ENCODE assay signal across 18 mouse cellular contexts in genomic region chr8:41600255-41600654, GRCm38 (mm10).
"Had no signal": no experiment of that assay in that cellular context is flagged by ENCODE, and none has a peak within 500 bp of the region (broad histone marks: within the 10 kb centered on the region; RNA-seq: fewer than 3 reads in every experiment).

No protein-coding gene starts in this region.

- ATAC-seq: liver, postnatal 0 days; lung, postnatal 0 days; midbrain, embryonic 16.5 days had no signal

- H3K36me3 ChIP-seq: lung, embryonic 15.5 days; midbrain, embryonic 10.5 days; midbrain, embryonic 12.5 days; neural tube, embryonic 13.5 days; neural tube, embryonic 15.5 days had no signal

- H3K27ac ChIP-seq: lung, embryonic 15.5 days; macrophage; midbrain, embryonic 10.5 days; midbrain, embryonic 12.5 days; neural tube, embryonic 13.5 days; neural tube, embryonic 15.5 days had no signal

- H3K27me3 ChIP-seq: lung, embryonic 15.5 days; midbrain, embryonic 12.5 days; neural tube, embryonic 13.5 days; neural tube, embryonic 15.5 days had no signal

- DNase-seq: liver, postnatal 0 days; lung, adult 2 months; lung, postnatal 14 days; lung, postnatal 36 days; midbrain, embryonic 14.5 days; right cerebral cortex, postnatal 14 days; thymus, adult 18-20 months; thymus, postnatal 14 days; thymus, postnatal 36 days had no signal

- H3K4me1 ChIP-seq: lung, embryonic 15.5 days; midbrain, embryonic 10.5 days; midbrain, embryonic 12.5 days; neural tube, embryonic 13.5 days; neural tube, embryonic 15.5 days had no signal

- H3K9ac ChIP-seq: liver, postnatal 0 days; lung, embryonic 15.5 days; midbrain, embryonic 12.5 days; neural tube, embryonic 13.5 days; neural tube, embryonic 15.5 days had no signal

- H3K4me3 ChIP-seq: lung, embryonic 15.5 days; midbrain, embryonic 10.5 days; midbrain, embryonic 12.5 days; myocyte; neural tube, embryonic 13.5 days; neural tube, embryonic 15.5 days had no signal
